Mouse (Mus musculus) erythroblast, adult 5-6 weeks (primary cell): Measurements from ENCODE around the gene Adamts10. TPM values are rescaled to one million over a fixed set of nuclear protein-coding genes. Genes with fewer than 3 reads are reported as not detected.

Source experiments
- ATAC-seq: replicated peaks from 2 replicates; pipeline ENCODE4 v1.8.0; 2016; ENCODE audit warnings: moderate number of reproducible peaks, mild to moderate bottlenecking, moderate TSS enrichment, inconsistent platforms; ENCODE audit not compliant: poor library complexity, low FRiP score, severe bottlenecking
- total RNA-seq, 2 experiments: library from RNA; stranded (forward) in 1 of 2; stranded (reverse) in 1 of 2; fragments of 150-400 nt in 1 of 2; fragments of 200-764, 138-1000 nt in 1 of 2; gene quantifications; 2 replicates each; pipeline versions ENCODE4 v1.2.3 to v1.2.4; 2015 to 2017; ENCODE audit warnings: low replicate concordance in 2 of 2

The Adamts10 gene
- total RNA-seq, 2 experiments from 2014 or later, result 5.2 to 6.6 TPM

DNA sequence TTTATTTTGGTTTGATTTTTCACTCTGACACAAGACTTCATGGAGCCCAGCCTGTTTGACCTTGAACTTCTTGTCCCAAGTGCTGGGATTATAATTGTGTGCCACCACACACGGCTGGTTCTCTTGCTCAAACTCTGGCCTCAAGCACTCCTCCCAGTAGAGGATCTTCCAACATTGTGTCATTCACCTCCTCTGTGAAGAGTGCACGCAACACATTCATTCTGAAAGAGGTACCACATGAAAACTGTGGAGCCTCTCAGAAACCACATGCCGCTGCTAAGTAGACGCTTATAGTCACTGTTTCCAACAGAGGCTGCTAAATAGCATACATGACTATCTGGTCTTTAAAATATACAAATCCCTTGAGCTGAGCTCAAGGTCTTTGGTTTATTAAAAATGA is 28.1 kb downstream of the Adamts10 start:
- no peak for ATAC-seq

DNA sequence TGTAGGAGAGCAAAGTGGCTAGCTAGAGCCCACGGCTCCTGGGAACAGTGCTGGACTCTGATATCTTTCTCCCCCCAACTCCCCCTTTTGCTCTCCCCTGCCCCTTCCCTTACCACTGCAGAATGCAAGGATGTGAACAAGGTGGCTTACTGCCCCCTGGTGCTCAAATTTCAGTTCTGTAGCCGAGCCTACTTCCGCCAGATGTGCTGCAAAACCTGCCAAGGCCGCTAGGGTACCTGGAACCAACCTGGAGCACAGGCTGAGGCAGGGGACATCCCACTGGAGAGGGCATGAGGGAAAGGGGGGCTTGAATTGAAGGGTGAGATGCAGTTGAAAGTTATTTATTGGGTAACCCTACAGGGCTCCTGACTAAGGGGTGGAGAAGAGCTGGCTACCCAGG is 29.0 kb downstream of the Adamts10 start:
- peak; percentile 70 for ATAC-seq

DNA sequence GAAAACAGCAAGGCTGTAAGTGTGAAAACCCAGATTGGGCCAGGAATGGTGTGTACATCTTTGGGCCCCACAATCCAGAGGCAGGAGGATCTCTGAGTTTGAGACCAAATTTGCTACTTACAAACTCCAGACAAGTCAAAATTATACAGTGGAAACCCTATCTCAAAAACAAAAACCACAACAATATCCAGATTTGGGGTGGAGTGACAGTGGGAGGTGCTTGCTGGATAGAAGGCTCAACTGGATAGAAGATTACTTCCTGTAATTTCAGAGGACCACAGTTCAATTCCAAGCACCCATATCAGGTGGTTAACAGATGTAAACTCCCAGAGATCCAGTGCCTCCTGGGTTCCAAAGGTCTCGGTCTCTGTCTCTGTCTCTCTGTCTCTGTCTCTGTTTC is 30.5 kb downstream of the Adamts10 start:
- no peak for ATAC-seq

DNA sequence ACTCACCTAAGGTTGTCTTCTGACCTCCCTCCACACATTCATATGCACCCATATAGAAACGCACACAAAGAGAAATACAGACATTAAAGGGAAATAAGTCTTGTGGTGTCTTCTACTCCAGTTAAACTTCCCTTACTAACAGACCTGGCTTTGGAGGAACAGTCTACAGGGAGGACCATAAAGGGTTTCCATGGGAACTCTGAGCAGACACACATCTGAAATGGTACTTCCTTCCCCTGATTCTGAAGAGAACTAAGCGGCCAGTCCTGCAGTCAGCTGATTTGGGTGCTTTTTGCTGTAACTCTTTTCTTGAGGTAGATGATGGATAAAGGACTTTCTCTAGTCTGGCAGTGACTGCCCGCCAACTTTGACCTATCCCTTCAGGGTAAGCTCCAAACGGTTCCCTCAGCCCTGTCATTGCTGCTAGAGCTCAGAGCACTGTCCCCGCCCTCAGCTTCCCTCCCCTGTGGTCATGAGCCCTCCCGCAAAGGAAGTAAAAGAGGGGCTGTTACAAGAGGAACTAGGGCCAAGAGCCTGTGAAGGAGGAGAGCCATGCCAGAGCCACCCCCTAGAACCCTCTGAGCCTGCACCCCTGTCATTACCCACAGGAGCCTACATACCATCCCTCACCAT is 31.3 kb downstream of the Adamts10 start, which contains the start of gene Myo1f:
Gene Myo1f, plus strand, starts transcription at position 485 of the 633 bp plus-strand sequence.
- ATAC-seq, result no peak

DNA sequence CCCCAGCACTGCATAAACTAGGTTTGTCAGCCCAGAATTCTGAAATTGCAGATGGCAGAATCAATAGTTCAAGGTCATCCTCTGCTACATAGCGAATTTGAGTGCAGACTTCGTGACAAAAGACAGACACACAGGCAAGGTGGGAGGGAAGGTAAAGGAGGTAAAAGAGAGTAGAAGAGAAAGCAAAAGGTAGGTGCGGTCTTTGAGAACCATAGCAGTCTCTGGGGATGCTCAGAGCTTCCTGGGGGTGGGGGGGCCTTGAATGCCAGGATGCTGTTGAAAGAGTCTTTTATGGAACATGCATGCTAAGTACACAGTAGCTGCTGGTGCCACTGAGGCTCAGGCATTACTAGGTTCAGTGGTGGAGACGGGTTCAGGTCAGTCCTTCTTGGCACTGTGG is 33.9 kb downstream of the Adamts10 start:
- ATAC-seq, result no peak

DNA sequence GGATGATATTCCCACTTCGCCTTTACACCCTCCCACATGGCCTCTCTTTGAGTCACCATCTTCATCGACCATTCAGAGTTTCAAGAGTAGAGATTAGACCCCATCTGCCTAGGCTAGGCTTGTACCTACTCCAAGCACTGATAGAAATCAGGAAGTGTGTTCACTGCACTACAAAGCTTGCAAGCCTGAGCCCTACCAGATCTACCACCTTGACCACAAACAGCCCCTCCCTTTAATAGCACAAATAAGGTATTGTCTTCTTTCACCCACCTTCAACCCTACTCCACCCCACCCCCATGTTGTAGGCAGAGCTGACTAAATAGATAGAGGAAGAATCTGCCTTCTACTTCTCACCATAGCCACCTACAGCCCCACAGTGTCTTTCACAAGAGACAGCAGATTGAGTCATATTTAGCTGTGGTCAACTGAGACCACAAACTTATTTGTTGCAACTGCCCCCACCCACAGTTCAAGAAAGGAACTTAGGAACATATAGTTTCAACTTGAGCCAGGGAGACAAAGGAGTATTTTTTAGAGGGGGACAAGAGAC is 39.6 kb downstream of the Adamts10 start:
- ATAC-seq, result no peak

DNA sequence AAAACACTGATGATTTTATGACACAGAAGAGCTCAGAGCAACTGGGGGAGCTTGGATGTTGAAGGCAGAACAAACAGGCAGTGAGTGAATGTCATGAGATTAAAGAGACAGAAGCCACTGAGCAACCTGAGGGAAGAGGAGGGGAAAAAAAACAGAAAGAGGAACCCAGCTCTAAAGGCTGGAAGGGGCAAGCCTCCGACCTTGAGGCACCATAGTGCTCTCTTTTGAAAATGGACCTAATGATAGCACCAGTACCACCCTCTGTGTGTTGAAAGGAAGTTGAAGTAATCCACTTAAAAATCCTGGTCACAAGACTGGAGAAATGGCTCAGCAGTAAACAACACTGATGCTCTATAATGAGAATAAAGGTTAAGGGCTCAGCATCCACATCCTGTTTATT is 40.6 kb downstream of the Adamts10 start:
- no peak for ATAC-seq

DNA sequence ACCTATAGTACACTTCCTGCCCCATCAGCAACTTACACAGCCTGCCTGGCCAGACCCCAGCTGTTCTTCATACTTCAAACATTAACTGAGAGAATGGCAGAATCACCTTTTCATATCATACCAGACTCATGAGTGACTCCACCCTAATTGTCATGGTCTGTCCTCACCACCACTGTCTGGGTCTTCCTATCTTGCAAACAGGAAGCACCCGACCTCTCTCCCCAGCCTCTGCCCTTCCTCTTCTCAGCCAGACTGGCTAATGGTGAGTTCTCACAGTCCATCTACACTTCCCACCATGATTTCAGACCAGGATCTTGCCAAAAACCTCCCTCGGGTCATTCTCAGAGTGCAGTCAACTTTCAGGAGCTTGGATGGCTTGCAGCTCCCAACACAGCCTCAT is 42.2 kb downstream of the Adamts10 start:
- no peak for ATAC-seq

DNA sequence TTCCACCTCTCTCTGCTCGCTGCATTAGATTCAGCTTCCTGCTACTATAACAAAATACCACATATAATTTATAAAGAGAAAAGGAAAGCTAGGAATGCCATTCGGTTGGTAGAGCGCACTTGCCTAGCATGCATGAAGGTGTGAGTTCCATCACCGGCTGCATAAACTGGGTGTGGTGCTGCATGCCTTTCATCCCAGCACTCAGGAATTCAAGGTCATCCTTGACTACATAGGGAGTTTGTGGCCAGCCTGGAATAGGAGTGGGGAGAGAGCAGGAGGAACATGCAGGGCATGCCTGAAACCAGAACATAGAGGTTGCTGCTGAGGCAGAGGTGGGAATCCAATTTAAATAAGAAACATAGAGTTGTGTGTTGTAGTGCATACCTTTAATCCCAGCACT is 60.1 kb downstream of the Adamts10 start:
- no peak for ATAC-seq

DNA sequence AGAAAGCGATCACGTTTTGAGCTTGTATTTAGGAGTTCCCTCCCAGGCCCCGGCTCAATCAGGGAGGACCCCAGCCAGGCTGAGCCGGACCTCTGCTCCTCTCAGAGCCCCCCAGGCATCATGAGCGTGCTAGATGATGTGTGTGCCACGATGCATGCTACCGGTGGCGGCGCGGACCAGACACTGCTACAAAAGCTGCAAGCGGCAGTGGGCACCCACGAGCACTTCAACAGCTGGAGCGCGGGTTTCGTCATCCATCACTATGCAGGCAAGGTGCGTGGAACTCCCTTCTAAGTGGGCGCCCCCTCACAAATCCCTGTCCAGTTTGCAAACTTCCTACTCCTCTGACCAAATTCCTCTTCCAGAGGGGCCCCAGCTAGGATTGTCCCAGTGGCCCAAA is 62.0 kb downstream of the Adamts10 start:
- no peak for ATAC-seq

DNA sequence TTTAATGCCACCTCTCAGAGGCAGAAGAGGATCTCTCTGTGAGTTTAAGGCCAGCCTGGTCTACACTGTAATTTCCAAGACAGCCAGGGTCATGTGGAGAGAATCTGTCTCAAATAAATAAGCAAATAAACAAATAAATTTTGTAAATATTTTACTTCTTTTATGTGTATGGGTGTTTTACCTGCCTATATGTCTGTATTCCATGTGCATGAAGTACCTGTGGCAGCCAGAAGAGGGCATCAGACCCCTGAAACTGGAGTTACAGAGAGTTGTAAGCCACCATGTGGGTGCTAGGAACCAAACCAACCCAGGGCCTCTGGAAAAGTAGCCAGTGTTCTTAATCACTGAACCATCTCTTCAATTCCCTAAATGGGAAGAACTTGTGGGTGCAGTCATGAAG is 73.3 kb downstream of the Adamts10 start:
- no peak for ATAC-seq

DNA sequence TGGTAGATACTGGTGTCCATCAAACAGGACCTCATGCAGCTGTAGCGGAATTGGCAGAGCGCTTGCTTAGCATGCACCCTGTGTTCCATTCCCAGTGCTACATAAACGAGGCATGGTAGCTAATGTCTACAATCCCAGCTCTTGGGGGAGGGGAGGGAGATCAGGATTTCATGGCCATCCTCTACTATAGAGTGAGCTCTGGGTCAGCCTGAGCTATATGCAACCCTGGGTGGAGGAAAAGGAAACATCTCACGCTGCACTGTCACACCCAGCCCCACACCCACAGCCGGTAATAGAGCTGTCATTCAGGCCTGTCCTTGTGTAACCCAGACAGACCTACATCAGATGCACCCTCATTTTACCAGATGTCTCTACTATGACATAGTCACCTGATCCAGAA is 74.5 kb downstream of the Adamts10 start:
- no peak for ATAC-seq

DNA sequence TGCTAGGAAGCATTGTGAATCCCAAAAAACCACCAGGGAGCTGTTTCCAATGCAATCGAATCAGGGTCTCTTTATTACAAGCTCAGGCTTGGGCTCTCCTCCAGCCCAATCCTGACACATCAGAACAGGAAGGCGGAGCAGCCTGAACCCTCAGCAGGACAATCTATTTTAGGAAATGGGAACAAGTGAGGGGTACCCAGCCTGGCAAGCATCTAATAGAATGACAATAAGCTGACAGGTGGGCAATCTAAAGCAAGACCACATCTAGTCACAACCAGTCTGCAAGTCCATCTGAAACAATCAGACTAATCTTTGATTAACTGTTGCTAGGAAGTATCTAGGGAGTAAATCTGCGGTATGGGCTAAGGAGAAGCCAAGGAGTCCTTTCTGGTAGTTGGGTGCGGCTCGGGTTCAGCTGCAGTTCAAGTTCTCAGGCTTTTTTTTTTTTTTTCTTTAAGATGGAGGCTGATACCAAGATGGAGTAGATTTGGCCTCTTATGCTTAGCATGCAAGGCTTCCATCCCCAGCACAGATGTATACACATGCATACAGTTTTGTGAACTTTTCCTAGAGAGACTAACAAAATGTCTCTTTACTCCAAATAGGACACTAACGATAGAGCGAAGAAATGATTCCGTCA is 76.0 kb downstream of the Adamts10 start:
- ATAC-seq, result no peak

DNA sequence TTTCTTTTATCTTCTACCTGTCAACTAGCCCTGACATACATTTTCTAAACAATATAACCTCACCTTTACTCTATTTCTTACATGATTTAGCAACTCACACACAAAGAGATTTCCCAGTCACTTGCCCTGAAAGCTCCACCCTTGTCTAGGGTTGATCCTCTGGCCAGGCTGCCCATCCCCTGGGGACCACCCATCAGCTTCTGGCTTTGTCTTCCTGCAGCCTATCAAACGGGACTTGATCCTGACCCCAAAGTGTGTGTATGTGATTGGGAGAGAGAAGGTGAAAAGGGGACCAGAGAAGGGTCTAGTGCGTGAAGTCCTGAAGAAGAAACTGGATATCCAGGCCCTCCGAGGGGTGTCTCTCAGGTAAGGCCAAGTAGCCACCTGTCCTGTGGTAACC is 76.8 kb downstream of the Adamts10 start:
- no peak for ATAC-seq

DNA sequence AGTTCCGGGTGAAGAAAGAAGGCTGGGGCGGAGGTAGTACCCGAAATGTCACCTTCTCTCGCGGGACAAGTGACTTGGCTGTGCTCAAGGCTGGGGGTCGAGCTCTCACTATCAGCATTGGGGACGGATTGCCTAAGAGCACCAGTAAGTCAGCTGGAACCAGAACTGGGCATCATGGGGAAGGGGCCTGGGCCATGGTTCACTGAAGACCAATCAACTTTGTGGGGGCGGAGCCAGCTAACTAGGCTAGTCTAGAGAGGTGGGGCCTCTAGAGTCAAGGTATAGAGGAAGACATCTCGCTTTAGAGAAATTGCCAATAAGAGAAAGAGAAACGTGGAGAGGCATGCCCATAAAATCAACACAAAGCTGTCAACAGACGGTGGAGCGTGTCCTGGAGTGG is 77.9 kb downstream of the Adamts10 start:
- no peak for ATAC-seq

Other genes with a start within 250 kb of the Adamts10 start
- 0.38 and 0.42 TPM in 2 replicates for gene Zfp955b, start 234.7 kb upstream of the Adamts10 start, total RNA-seq (2015; ENCODE audit: low replicate concordance)
- gene Zfp955b, start 234.7 kb upstream of the Adamts10 start, total RNA-seq (2017; ENCODE audit: low replicate concordance), result 0.60 and 2.6 TPM in 2 replicates
- gene Zfp81, start 165.3 kb upstream of the Adamts10 start, total RNA-seq (2015; ENCODE audit: low replicate concordance), result 6.0 and 6.1 TPM in 2 replicates
- gene Zfp81, start 165.3 kb upstream of the Adamts10 start, total RNA-seq (2017; ENCODE audit: low replicate concordance), result 2.5 and 5.0 TPM in 2 replicates
- gene Zfp101, start 129.6 kb upstream of the Adamts10 start, total RNA-seq (2015; ENCODE audit: low replicate concordance), result 21.5 and 26.3 TPM in 2 replicates
- 36.5 and 48.1 TPM in 2 replicates for gene Zfp101, start 129.6 kb upstream of the Adamts10 start, total RNA-seq (2017; ENCODE audit: low replicate concordance)
- not detected in 2 replicates for gene Actl9, start 91.3 kb upstream of the Adamts10 start, total RNA-seq (2015; ENCODE audit: low replicate concordance)
- gene Actl9, start 91.3 kb upstream of the Adamts10 start, total RNA-seq (2017; ENCODE audit: low replicate concordance), result not detected in 2 replicates
- gene Myo1f, start 31.5 kb downstream of the Adamts10 start, total RNA-seq (2015; ENCODE audit: low replicate concordance), result 36.2 and 56.7 TPM in 2 replicates
- gene Myo1f, start 31.5 kb downstream of the Adamts10 start, total RNA-seq (2017; ENCODE audit: low replicate concordance), result 35.7 and 49.4 TPM in 2 replicates
- 12.5 and 25.3 TPM in 2 replicates for gene Zfp414, start 104.9 kb downstream of the Adamts10 start, total RNA-seq (2015; ENCODE audit: low replicate concordance)
- 4.3 and 8.0 TPM in 2 replicates for gene Zfp414, start 104.9 kb downstream of the Adamts10 start, total RNA-seq (2017; ENCODE audit: low replicate concordance)
- 48.4 and 55.8 TPM in 2 replicates for gene Pram1, start 113.9 kb downstream of the Adamts10 start, total RNA-seq (2015; ENCODE audit: low replicate concordance)
- 6.3 and 12.6 TPM in 2 replicates for gene Pram1, start 113.9 kb downstream of the Adamts10 start, total RNA-seq (2017; ENCODE audit: low replicate concordance)
- 1,242 and 1,297 TPM in 2 replicates for gene Hnrnpm, start 162.7 kb downstream of the Adamts10 start, total RNA-seq (2015; ENCODE audit: low replicate concordance)
- 1,014 and 1,409 TPM in 2 replicates for gene Hnrnpm, start 162.7 kb downstream of the Adamts10 start, total RNA-seq (2017; ENCODE audit: low replicate concordance)
- gene March2, start 194.5 kb downstream of the Adamts10 start, total RNA-seq (2015; ENCODE audit: low replicate concordance), result 910 and 992 TPM in 2 replicates
- gene March2, start 194.5 kb downstream of the Adamts10 start, total RNA-seq (2017; ENCODE audit: low replicate concordance), result 1,070 and 1,140 TPM in 2 replicates
- gene Rab11b, start 236.3 kb downstream of the Adamts10 start, total RNA-seq (2015; ENCODE audit: low replicate concordance), result 43.9 and 50.9 TPM in 2 replicates
- gene Rab11b, start 236.3 kb downstream of the Adamts10 start, total RNA-seq (2017; ENCODE audit: low replicate concordance), result 28.1 and 36.7 TPM in 2 replicates